Mouse (Mus musculus) ES-Bruce4 (cell line): ENCODE measurements around the gene Anapc15-ps.

Experiments
- CTCF ChIP-seq: IDR thresholded peaks from one replicate; pipeline ENCODE4 v1.8.1; 2011; ENCODE audit warnings: low read depth, low read length
- POLR2A ChIP-seq: IDR thresholded peaks from one replicate; pipeline ENCODE4 v1.8.1; 2011; ENCODE audit warnings: low read length; ENCODE audit not compliant: insufficient read depth

DNA sequence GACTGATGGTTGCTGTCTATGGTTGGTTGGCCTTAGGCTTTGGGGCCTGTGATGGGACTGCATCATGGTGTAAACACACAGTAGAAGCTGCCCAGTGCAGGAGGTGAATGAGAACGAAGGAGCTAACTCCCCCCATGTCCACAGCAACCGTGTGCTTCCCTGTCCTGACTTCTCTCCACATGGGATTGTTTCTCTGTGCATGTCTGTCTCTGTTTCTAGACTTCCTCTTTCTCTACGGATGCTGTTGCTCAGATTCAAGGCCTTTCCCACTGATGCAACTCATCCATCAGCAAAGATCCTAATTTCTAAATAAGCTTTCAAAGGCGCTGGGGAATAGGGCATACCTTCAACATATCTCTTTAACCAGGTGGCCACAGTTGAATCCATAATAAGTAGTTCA, 3.4 kb downstream of the Anapc15-ps start:
- TF ChIP-seq POLR2A: no peak
- no peak for TF ChIP-seq CTCF
